Mouse (Mus musculus): ENCODE measurements around the gene Fat3. TPM values are rescaled to one million over a fixed set of nuclear protein-coding genes. Genes with fewer than 3 reads are reported as not detected.

Fat3 gene
- total RNA-seq, 2 experiments from 2014 or later: 3.0 to 3.7 TPM

- DNase-seq: peak; percentile 13
These were observed 561.5 kb downstream of the Fat3 start for GRCm38 (mm10) chr9:15939594-15939993.

GRCm38 (mm10) chr9:15937837-15938514 is 563.1 kb downstream of the Fat3 start:
- no peak for DNase-seq

- no peak for DNase-seq
These were observed 570.1 kb downstream of the Fat3 start for GRCm38 (mm10) chr9:15930928-15931443.

- DNase-seq: no peak
These were observed 572.8 kb downstream of the Fat3 start for GRCm38 (mm10) chr9:15928331-15928730.

- no peak for DNase-seq
These were observed 573.6 kb downstream of the Fat3 start for GRCm38 (mm10) chr9:15927378-15928083.

- no peak for DNase-seq
These were observed 575.8 kb downstream of the Fat3 start for GRCm38 (mm10) chr9:15925237-15925636.

GRCm38 (mm10) chr9:15920271-15920670 is 580.8 kb downstream of the Fat3 start:
- no peak for DNase-seq

GRCm38 (mm10) chr9:15919373-15920005 is 581.6 kb downstream of the Fat3 start:
- no peak for DNase-seq

- no peak for DNase-seq
These were observed 584.5 kb downstream of the Fat3 start for GRCm38 (mm10) chr9:15916600-15916999.

- DNase-seq: no peak
These were observed 588.4 kb downstream of the Fat3 start for GRCm38 (mm10) chr9:15912735-15913134.

- no peak for DNase-seq
These were observed 591.5 kb downstream of the Fat3 start for GRCm38 (mm10) chr9:15909397-15910113.

GRCm38 (mm10) chr9:15903948-15904750 is 596.9 kb downstream of the Fat3 start:
- no peak for DNase-seq

- no peak for DNase-seq
These were observed 603.0 kb downstream of the Fat3 start for GRCm38 (mm10) chr9:15898112-15898511.

- DNase-seq: no peak
These were observed 614.3 kb downstream of the Fat3 start for GRCm38 (mm10) chr9:15886756-15887155.

GRCm38 (mm10) chr9:15880754-15881153 is 620.3 kb downstream of the Fat3 start:
- DNase-seq: no peak

GRCm38 (mm10) chr9:15880160-15880603 is 620.9 kb downstream of the Fat3 start:
- DNase-seq: peak; percentile 21

- no peak for DNase-seq
These were observed 626.5 kb downstream of the Fat3 start, which contains the start of gene Mtnr1b for GRCm38 (mm10) chr9:15874506-15875160. Gene Mtnr1b (minus strand): TSS chr9:15874556.

GRCm38 (mm10) chr9:15870013-15870412 is 631.1 kb downstream of the Fat3 start:
- no peak for DNase-seq

GRCm38 (mm10) chr9:15869456-15869855 is 631.6 kb downstream of the Fat3 start:
- no peak for DNase-seq

- DNase-seq: no peak
These were observed 634.6 kb downstream of the Fat3 start for GRCm38 (mm10) chr9:15866280-15867072.
